Mouse (Mus musculus): ENCODE results near the gene Art4.

DNA sequence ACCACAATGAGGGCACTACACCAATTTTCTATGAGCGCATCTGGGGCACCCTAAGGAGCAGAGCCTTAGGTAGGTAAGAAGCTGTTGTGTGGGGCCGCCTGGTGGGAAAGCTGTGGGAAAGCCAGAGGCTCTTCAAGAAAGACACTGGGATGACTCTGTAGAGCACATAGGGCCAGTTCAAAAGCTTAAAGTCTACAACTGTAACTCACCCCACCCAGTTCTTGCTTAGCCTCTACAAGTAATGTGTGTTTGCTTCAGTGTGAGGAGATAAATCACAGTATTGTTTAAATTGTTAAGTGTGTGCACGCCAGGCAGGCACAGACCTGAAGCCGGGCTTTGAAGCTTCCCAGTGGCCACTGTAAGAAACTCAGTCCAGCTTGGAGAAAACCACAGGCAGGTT lies 8.6 kb upstream of the Art4 start:
- TF ChIP-seq CTCF (conservative IDR thresholded peaks at IDR 0.05; ENCODE audit: low read length) (no peak), POU5F1 (IDR thresholded peaks at IDR 0.05; ENCODE audit: borderline replicate concordance, low read length) (no peak), NANOG (IDR thresholded peaks at IDR 0.05; ENCODE audit: borderline replicate concordance, low read length) (no peak)

Measured in E14TG2a.4 (cell line).